Mouse (Mus musculus): ENCODE data around the gene Gm28043. TPM values are rescaled to one million over a fixed set of nuclear protein-coding genes. Genes with fewer than 3 reads are reported as not detected.
"Not testable (repeated sequence)": the region's sequence is repeated elsewhere in the genome, so short reads cannot be mapped to it uniquely, and the experiment has no call there.

The Gm28043 gene
- total and polyA plus RNA-seq, 3 experiments: 1.3 to 3.4 TPM; not detected in 1

DNA sequence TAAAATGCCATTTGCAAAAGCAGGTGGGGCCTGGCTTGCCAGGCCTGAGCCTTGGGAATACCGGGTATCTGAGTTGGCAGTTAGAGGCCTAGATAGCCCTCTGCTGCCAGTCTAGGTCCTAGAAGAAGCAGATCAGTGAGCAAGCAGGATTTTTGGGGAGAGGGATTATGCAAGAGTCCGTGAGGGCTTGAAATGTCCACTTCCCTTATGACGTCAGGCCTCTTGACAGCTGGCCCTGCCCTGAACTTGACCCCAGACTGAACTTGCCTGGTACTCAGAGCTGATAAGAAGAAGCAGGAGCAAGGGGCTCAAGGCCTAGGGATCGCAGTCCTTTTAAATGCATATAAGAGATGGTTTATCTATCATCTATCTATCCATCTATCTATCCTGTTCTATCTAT lies 13.3 kb upstream of the Gm28043 start:
- Histone ChIP-seq H3K4me3 (ENCODE audit: control insufficient read depth in 1 of 2, insufficient read depth in 1 of 2, low read depth in 2 of 2, low read length in 2 of 2) (no peak overlapping the region), H3K27me3 (ENCODE audit: control insufficient read depth in 1 of 2, insufficient read depth in 2 of 2, low read length in 2 of 2) (no peaks in the 10 kb centered on the region), H3K4me1 (ENCODE audit: control insufficient read depth in 1 of 2, insufficient read depth in 2 of 2, low read length in 2 of 2) (no peaks in the 10 kb centered on the region), H3K79me2 (ENCODE audit: control insufficient read depth, insufficient read depth, low read length, poor library complexity) (no peaks in the 10 kb centered on the region), H3K9ac (ENCODE audit: control insufficient read depth, low read depth, low read length, poor library complexity, severe bottlenecking) (no peak overlapping the region), H3K36me3 (ENCODE audit: control insufficient read depth in 1 of 2, insufficient read depth in 2 of 2, low read length in 2 of 2) (no peaks in the 10 kb centered on the region; a peak in 1 of 4 replicates), H3K27ac (ENCODE audit: control insufficient read depth, low read depth, low read length) (no peak overlapping the region), H3K9me3 (replicated peaks; ENCODE audit: insufficient read depth, low read length) (no peaks in the 10 kb centered on the region)
- DNase-seq (ENCODE audit: low read depth, low spot score): no peak
- no peak for TF ChIP-seq NRF1 (IDR thresholded peaks at IDR 0.05; ENCODE audit: insufficient read depth, low read depth, low read length, poor library complexity, severe bottlenecking)
- TF ChIP-seq TCF12 (IDR thresholded peaks at IDR 0.05; ENCODE audit: low read depth, low read length): no peak
- TF ChIP-seq EP300 (IDR thresholded peaks at IDR 0.05; ENCODE audit: low read depth in 1 of 2, low read length in 2 of 2): no peak
- TF ChIP-seq MAX (IDR thresholded peaks at IDR 0.05; ENCODE audit: low read length): no peak
- no peak for TF ChIP-seq GABPA (IDR thresholded peaks at IDR 0.05; ENCODE audit: low read depth, low read length)
- no peak for TF ChIP-seq SIN3A (IDR thresholded peaks at IDR 0.05; ENCODE audit: low read length)

DNA sequence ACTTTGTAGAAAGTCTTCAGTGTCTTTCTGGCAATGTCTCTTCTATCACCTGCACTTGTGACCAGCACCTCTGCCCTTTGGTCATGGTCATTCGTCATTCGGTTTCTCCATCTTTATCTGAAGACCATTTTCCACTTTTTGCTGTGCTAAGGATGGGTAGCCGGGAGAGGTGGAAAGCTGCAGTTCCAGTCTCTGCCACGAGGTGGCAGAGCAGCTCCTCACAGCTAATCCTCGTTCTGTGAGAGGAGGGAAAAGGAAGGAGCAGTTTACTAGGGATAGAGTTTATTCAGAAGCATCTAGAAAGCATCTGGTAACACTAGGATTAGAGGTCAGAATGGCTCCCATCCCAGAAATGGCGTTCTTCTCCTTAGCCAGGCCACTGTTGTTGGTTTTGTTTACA lies 11.4 kb upstream of the Gm28043 start:
- Histone ChIP-seq H3K79me2 (ENCODE audit: control insufficient read depth, insufficient read depth, low read length, poor library complexity) (no peaks in the 10 kb centered on the region), H3K9ac (ENCODE audit: control insufficient read depth, low read depth, low read length, poor library complexity, severe bottlenecking) (no peak overlapping the region), H3K27me3 (ENCODE audit: control insufficient read depth in 1 of 2, insufficient read depth in 2 of 2, low read length in 2 of 2) (no peaks in the 10 kb centered on the region), H3K27ac (ENCODE audit: control insufficient read depth, low read depth, low read length) (no peak overlapping the region), H3K9me3 (replicated peaks; ENCODE audit: insufficient read depth, low read length) (no peaks in the 10 kb centered on the region), H3K4me1 (ENCODE audit: control insufficient read depth in 1 of 2, insufficient read depth in 2 of 2, low read length in 2 of 2) (no peaks in the 10 kb centered on the region), H3K36me3 (ENCODE audit: control insufficient read depth in 1 of 2, insufficient read depth in 2 of 2, low read length in 2 of 2) (no peaks in the 10 kb centered on the region; a peak in 1 of 4 replicates), H3K4me3 (ENCODE audit: control insufficient read depth in 1 of 2, insufficient read depth in 1 of 2, low read depth in 2 of 2, low read length in 2 of 2) (no peak overlapping the region)
- DNase-seq (ENCODE audit: low read depth, low spot score): peak; percentile 68
- TF ChIP-seq SIN3A (IDR thresholded peaks at IDR 0.05; ENCODE audit: low read length): 0 out of 2 replicates have a peak, but pooled peaks have one; percentile 21
- peak; percentile 87 for TF ChIP-seq SMC3 (IDR thresholded peaks at IDR 0.05; ENCODE audit: low read depth, low read length)
- TF ChIP-seq MXI1 (IDR thresholded peaks at IDR 0.05; ENCODE audit: low read depth, low read length): no peak
- TF ChIP-seq USF1 (IDR thresholded peaks at IDR 0.05; ENCODE audit: low read depth, low read length): no peak
- TF ChIP-seq CTCF (IDR thresholded peaks at IDR 0.05 in 2 of 3, conservative IDR thresholded peaks at IDR 0.05 in 1 of 3; ENCODE audit: control insufficient read depth in 1 of 3, insufficient read depth in 1 of 3, low read depth in 2 of 3, low read length in 3 of 3, poor library complexity in 1 of 3, severe bottlenecking in 1 of 3): peak; percentile 92 to 98 (median 93)
- TF ChIP-seq EP300 (IDR thresholded peaks at IDR 0.05; ENCODE audit: low read depth in 1 of 2, low read length in 2 of 2): no peak
- no peak for TF ChIP-seq TCF12 (IDR thresholded peaks at IDR 0.05; ENCODE audit: low read depth, low read length)
- TF ChIP-seq TBP (IDR thresholded peaks at IDR 0.05; ENCODE audit: low read depth, low read length): no peak
- no peak for TF ChIP-seq NRF1 (IDR thresholded peaks at IDR 0.05; ENCODE audit: insufficient read depth, low read depth, low read length, poor library complexity, severe bottlenecking)
- TF ChIP-seq ZC3H11A (IDR thresholded peaks at IDR 0.05; ENCODE audit: low read depth, low read length): peak; percentile 63
- peak; percentile 80 for TF ChIP-seq RAD21 (IDR thresholded peaks at IDR 0.05; ENCODE audit: low read depth, low read length)

DNA sequence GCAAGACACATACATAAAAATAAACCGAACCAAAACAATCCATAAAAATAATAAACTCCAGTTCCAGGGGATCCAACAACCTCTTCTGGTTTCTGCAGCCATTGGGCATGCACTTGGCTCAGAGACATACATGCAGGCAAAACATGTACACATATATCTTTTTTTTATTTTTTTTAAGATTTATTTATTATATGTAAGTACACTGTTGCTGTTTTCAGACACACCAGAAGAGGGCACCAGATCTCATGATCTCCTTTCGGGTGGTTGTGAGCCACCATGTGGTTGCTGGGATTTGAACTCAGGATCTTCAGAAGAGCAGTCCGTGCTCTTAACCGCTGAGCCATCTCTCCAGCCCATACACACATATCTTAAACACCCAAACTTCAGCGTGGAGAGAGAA lies 1.2 kb upstream of the Gm28043 start:
- not testable (repeated sequence) for H3K9ac ChIP-seq (ENCODE audit: control insufficient read depth, low read depth, low read length, poor library complexity, severe bottlenecking); H3K4me3 ChIP-seq (ENCODE audit: control insufficient read depth in 1 of 2, insufficient read depth in 1 of 2, low read depth in 2 of 2, low read length in 2 of 2); H3K27me3 ChIP-seq (ENCODE audit: control insufficient read depth in 1 of 2, insufficient read depth in 2 of 2, low read length in 2 of 2); H3K27ac ChIP-seq (ENCODE audit: control insufficient read depth, low read depth, low read length); H3K9me3 ChIP-seq (replicated peaks; ENCODE audit: insufficient read depth, low read length); H3K36me3 ChIP-seq (ENCODE audit: control insufficient read depth in 1 of 2, insufficient read depth in 2 of 2, low read length in 2 of 2)
- peaks cover 36% of the 10 kb centered on the region for H3K79me2 ChIP-seq (ENCODE audit: control insufficient read depth, insufficient read depth, low read length, poor library complexity)
- TF ChIP-seq ZNF384 (IDR thresholded peaks at IDR 0.05; ENCODE audit: low read depth, low read length) (peak; percentile 68), TBP (IDR thresholded peaks at IDR 0.05; ENCODE audit: low read depth, low read length) (peak; percentile 76), CTCF (IDR thresholded peaks at IDR 0.05 in 2 of 3, conservative IDR thresholded peaks at IDR 0.05 in 1 of 3; ENCODE audit: control insufficient read depth in 1 of 3, insufficient read depth in 1 of 3, low read depth in 2 of 3, low read length in 3 of 3, poor library complexity in 1 of 3, severe bottlenecking in 1 of 3) (peak in 1 of 3 experiments; percentile 20; a peak in 1 of 6 replicates)
- H3K4me1 ChIP-seq (ENCODE audit: control insufficient read depth in 1 of 2, insufficient read depth in 2 of 2, low read length in 2 of 2): peaks cover 0 to 12% of the 10 kb centered on the region in 2 experiments; a peak in 2 of 4 replicates
- DNase-seq (ENCODE audit: low read depth, low spot score): peak; percentile 41
